Mouse (Mus musculus): Measurements from ENCODE around the gene Abcb9.

Abcb9 gene

DNA sequence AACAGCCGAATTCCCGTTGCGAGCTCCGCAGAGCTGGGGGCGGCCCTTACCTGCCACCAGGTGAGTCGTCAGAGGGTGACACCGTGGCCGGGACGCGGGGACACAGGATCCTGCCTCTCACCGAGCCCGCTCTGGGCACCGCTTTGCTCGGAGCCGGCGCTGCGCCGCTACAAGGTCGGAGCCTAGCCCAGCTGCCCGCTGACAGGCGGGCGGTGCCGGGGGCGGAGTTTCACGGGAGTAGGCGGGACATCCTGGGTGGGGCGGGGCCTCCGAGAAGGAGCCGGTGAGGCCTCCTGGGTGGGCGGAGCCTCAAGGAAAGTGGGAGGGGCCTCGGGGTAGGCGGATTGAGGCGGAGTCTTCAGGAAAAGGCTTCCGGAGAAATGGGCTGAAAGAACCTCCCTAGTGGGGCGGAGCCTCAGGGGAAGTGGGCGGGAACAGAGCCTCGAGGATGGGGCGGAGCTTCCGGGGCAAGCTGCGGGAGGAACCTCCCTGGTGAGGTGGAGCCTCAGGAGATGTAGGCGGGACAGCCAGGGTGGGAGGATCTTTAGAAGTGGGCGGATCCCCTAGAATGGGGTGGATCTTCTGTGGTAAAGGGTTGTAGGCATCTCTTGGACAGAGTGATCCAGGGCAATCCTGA is at the start of gene Abcb9:
Abcb9 (minus strand) TSS at position 203 of the 637 bp plus-strand sequence.
- DNase-seq = peak; percentile 99

DNA sequence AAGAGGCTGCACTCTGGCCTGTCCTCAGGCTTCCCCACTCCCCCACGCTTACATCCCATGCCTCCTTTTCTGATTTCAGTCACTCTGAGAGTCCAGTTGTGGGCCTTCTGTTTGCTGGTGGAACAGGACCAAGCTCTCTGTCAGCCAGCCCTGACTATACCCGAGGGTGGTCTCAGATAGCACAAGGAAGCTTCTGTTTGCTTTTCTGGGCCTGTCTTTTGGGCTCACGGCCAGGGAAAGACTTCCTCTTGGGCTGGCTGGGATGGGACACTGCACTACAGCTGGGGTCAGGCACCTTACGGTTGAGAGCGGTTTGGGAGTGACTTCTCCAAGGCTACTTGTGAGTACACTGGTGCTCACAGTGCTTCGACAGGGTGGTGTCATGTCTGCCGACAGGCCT is 42.5 kb upstream of the Abcb9 start:
- peak; percentile 40 for DNase-seq

DNA sequence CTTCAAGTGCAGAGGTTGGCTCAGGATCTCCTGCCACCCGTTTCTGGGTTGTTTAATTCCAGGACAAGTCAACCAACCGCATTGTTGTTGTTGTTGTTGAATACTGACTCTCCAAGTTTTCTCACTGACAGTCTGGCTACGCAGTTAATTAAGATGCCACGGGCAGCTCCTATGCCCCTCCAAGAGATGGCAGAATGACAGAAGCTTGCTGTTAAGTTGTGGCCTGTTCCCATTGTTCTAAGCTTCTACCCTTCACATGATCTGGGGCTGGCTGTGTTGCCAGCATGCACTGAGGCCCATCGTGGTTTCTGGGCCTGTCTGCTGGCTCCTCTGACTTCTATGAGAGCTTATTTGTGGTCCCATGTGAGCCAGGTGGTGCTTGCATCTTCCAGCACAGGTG is 38.7 kb upstream of the Abcb9 start:
- DNase-seq = no peak

DNA sequence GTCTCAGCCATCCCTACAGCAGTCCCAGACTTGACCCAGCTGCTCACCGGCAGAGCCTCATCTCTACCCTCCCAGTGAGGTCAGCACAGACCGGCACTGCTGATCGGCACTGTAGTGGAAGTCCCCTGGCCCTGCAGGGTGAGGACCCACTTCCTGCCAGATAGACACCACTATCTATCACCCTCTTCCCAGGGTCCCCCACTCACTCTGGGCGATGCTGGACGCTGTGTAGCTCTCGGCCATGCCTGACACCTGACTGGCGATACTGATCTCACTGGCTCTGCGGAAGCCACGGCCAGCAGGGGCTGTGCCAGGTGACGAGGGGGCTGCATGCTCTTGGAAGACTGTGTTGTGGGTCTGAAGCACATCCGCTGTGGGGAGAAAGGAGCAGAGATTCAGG is 29.5 kb upstream of the Abcb9 start:
- no peak for DNase-seq

DNA sequence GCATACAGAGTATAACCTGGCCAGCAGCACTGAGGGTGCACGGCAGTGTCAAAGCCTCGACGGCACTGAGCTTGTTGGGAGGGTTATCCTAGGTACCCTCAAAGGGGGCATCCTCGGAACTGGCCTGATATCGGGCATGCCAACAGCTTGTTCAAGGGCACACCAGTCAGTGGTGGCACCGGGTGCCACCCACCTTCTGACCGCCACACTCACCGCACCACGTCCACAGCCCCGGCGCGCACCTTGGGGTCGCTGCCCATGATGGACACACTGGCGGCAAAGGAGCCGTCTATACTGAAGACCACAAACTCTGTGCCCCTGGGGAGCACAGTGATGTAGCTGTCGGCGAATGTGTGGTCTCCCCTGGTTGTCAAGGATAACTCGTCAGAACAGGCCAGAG is 26.8 kb upstream of the Abcb9 start:
- no peak for DNase-seq

DNA sequence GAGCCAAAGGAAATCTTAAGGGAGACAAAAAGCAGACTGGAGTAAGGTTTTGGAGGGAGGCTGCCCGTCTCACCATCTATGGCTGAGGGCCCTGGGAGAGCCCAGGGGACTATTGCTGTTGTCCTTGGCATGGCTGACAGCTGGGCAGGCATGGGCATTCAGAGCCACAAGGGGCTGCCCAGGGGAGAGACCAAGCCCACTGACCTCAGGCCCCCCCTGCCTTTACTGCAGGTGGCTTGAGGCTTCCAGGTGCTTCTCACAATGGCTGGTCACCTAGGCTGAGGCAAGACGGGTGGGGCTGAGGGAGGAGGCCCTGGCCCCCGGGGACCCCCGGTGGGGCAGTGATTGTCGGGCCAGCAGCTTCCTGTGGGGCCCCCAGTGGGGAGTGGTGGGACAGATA is 23.6 kb upstream of the Abcb9 start:
- DNase-seq = no peak

DNA sequence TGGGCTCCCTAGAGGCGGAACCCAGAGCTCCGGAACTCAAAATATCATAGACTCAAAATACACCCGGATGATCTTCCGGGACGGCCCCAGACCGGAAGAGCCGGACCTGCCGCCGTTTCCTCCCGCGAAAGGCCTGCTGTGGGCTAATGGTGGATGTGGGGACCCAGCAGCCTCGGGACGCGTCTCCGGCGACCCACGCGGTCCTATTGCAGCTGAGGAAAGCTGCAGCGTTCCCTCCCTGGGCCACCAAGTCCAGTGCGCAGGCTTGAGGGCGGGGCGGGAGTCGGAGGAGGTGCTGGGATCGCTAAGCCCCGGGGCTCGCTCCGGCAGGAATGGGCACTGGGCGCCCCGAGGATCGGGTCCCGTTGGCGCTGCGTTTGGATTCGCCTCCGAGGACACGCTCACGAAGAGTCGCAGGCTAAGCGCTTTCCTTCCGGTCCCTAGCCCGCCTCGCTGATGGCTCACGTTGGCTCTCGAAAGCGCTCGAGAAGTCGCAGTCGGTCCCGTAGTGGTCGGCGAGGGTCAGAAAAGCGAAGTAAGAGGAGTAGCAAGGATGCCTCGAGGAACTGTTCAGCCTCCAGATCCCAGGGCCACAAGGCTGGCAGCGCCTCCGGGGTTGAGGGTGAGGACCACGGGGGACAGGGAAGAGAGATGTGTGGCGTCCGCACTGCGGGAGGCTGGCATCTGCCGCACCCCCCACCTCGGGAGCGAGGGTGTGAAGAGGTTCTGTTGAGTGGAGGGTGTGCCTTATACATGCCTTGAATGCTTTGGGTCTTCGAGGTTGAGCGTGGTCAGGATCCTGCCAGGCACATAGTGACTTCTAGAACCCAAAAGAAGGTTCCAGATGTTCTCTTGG is 20.6 kb upstream of the Abcb9 start, which contains the start of gene Arl6ip4:
Arl6ip4 (plus strand) TSS at position 100 of the 856 bp plus-strand sequence.
- peak; percentile 84 for DNase-seq

DNA sequence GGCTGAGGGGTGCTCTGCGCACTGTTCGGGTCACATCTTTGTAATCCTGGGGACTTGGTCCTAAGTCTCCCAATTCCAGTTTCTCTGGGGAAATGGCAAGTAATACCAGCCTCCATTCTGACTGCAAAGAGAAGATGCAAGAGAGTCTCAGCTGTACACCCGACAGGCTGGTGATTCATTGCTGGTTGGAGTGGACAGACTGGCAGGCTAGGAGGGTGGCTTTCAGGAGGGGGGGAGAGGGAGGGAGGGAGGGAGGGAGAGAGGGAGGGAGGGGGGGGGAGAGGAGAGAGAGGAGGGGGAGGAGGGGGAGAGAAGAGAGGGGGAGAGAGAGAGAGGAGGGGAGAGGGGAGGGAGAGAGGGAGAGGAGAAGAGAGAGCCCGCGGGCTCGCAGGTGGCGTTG is 19.9 kb upstream of the Abcb9 start:
- no peak for DNase-seq

DNA sequence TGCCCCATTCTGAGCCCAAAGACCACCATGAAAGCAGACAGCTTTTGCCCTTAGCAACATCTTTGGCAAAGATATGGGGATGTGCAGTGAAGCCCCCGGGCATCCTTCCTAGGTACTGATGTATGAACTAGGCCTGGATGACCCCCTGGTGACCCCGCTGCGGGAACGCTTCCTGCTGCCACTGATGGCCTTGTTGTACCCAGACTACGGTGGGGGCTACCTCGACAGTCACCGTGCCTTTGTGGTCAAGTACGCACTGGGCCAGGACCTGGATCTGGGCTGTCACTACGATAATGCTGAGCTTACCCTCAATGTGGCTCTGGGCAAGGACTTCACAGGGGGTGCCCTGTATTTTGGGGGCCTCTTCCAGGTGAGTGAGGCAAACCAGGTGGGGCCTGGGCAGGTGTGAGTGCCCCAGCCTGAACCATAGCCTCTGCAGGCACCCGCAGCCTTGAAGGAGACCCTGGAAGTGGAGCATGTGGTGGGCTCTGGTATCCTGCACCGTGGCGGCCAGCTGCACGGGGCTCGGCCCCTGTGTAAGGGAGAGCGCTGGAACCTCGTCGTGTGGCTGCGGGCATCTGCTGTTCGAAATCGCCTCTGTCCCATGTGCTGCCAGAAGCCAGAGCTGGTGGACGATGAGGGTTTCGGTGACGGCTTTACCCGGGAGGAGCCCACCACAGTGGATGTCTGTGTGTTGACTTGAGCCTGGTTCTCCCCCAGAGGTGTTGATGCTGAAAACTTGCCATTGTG is 18.9 kb upstream of the Abcb9 start:
- DNase-seq = no peak

DNA sequence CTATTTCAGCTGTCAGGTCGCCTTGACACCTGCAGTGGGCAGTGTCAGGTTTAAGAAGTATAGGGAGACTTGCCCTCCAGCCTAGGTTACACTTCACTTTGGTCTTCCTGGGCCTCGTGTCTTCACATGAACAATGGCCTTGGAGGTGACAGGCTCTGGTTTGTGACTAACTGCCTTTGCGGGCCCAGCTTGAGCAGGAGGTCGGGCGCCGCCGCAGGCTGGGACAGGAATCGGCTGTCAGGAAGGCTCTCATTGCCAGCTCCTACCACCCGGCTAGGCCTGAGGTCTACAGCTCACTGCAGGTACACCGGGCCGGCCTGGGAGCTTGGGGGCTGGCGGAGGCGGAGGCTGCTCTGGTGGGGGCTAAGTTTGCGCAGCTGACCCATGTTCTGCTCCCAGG is 17.4 kb upstream of the Abcb9 start:
- DNase-seq = peak; percentile 51

DNA sequence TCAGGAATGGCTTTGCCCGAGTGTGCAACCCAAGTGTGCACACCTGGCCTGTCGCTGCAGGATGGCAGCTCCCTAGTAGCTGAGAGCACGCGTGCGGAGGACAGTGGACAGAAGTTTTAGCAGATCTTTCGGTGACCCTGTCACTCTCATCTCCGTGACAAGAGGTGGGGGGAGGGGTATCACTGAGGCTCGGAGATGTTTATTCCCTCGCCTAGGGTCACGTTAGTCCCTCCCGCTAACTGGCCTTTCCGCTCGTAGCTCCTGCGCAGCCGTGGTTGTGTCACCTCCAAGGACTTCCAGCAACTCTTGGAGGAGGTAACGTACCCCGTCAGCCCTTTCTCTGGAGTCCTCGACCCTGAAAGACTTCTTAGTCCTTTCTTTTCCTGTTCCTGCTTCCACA is 16.9 kb upstream of the Abcb9 start:
- no peak for DNase-seq

DNA sequence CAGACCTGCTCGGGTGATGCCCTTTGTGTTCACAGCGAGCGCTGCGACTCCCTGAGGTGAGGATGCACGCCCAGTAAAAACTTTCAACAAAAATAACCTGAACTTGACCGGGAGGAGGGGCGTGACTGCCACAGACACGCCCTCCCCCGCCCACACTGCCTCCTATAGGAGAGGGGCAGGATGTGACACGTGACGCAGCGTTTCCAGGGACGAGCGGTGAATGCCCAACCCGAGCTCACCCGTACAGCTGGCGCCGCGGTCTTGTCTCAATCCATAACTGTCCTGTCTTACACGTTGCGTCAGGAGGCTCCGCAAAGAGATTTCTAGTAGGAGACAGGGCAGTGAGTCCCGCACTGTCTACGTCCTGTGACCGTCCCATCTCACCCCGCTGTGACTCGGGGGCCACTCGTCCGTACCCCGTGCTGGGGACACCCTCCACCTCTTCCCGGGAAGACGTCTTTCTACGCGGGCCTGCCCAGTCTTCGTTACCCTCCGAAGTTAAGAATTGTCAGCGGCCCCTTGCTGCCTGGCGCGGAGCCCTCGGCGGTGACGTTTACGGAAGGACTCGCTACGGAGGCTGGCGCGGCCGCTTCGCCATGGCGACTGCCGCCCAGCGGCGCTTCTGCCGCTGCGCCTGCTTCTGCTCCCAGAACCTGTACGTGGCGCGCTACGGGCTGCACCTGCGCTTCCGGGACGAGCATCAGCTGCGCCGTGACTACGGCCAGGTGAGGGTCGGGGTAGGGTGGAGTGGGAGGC is 16.3 kb upstream of the Abcb9 start, which contains the start of gene Ogfod2:
Ogfod2 (plus strand) TSS at position 556 of the 756 bp plus-strand sequence.
- peak; percentile 96 for DNase-seq

DNA sequence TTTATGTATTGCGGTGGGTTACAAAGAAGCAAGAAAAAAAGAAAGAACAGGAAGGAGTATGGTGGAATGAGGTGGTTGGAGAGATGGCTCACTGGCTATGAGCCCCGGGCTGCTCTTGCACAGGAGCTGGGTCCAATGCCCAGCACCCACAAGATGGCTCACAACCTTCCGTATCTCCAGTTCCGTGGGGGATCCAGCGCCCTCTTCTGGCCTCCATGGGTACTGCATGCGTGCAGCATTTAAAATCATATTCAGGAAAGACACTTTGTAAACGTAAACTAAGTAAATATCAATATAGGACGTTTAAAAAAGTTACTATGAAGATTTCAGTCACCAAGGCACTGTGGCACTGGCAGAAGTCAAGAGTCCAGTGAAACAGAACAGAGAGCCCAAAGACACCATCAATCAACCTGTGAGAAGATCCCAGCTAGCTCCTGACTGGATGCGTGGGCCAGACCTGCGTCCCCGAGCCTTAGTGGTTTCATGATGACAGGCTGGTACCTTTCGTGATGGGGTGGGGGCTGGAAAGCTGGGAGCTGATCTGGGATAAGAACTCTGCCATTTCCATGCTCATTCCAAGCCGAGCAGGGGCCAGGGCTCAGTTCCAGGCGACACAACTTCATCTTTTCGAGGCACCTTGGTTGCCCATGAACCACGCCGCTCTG is 15.6 kb upstream of the Abcb9 start:
- peak; percentile 61 for DNase-seq

DNA sequence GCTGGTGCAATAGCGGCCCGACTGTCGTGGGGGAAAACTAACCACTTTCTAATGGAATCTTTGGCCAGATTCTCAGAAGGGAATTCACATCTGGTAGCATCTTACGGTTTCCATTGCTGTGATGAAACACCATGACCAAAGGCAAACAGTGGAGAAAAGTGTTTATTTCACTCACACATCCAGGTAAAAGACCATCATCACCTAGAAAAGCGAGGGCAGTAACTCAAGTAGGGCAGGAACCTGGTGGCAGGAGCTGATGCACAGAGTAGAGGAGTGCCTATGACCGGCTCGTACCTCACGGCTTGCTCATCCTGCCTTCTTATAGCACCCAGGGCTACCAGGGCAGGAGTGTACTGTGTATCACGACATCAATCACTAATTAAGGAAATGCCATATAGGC is 8.0 kb upstream of the Abcb9 start:
- no peak for DNase-seq

DNA sequence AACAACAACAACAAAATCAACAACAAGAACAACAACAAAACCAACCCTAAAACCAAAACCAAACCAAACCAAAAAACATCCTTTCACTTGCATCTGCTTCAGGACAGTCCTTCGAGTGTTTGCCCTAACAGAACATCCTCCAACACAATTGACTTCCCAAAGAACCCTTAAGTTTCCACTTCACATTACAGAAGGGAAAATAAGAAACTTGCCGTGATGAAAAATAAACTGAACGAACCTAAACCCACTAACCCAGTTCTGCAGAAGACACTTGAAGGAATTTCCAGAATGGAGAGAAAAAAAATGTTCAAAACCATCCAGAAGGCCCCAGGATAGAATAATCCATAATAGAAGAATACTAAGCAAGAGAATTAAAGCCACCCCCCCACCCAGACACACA is 7.4 kb upstream of the Abcb9 start:
- no peak for DNase-seq

DNA sequence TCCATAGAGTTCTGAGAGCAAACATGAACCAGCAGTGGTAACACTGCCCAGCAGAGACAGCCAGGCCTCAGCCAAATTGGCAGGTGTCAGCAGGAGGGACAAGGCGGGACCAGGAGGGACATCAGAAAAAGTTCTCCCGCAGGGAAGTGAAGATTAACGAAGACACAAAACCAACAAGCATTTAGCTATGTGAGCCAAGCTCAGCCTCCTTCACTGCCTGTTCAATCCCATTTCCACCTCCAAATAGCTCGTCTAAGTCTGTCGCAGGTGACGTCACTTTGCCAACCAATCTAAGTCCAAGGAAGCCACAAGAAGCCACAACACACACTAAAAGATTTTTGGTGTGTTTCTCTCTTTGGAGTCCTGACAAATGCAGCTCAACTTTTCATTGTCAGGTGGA is 6.7 kb upstream of the Abcb9 start:
- DNase-seq = no peak

DNA sequence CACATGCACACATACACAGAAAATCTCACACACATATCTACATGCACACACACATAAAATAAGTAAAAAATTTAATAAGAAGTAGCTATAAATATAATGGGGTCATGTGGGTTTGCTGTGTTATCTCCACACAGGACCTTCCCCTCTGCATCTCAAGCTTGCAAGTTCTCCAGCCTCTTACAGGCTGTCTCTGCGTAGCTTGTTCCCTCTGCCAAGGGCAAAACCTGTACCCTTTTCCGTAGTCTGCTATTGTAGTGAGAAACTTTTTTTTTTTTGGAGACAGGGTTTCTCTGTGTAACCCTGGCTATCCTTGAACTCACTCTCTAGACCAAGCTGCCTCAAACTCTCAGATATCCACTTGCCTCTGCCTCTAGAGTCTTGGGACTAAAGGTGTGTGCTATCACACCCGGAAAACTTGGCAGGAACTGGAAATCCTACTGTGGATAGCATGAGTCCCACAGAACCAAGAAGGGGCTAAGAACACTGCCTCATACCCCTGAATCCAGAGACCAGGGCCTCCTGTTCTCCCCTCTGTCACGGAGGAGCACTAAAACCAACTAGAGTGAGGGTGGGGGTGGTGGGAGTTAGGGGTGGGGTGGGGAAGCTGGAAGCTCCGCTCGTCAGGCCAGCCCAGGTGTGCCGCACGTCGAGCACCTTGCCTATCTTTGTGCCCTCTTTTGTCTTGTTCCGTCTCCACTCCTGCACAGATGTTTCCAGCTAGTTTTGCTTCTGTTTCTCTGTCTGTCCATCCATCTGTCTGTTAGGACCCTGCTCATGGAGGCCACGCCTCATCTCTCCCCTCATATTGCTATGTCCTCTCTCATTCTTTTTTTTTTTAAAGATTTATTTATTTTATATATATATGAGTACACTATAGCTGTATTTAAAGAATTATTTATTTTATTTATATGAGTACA is 4.8 kb upstream of the Abcb9 start:
- no peak for DNase-seq

DNA sequence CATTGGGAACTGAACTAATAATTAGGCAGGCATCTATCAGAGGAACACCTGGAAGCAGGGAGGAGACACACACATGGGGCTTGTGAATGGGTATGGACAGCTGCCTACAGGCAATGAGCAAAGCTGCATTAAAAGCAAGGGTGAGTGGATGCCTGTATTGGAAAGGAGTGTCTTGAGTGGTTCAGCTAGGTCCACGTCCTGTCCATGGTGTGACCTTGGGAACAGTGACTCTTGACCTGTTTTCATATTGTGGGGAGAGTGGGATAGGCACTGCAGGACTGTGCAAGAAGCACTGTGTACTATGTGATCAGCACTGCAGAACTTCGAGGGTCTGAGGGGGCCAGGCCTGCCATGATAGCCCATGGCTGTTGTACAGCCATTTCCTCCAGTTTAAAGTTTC is 3.3 kb upstream of the Abcb9 start:
- no peak for DNase-seq

DNA sequence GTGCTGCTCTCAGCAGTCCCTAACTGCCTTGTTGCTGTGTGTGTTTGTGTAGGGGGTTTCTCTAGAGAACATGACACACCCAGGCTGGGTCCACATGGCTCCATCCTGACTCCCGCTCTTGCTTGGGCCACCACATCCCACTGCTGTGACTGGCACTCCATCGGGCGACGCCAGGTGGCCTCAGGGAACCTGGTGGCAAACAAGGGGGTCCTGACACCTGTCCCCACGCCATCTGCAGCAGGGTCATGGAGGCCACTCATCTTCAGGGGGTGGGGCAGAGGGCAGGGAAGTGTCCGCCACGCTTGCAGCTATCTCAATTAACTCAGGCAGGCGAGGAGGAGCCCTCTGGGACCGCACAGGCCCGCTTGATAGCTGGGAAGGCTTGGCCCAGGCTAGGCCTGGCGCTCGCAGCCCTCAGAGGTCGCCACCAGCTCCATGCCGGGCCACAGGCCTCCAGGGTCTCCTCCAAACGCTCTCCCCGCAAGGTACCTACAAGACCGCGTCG is 469 bp downstream of the Abcb9 start:
- no peak for DNase-seq

DNA sequence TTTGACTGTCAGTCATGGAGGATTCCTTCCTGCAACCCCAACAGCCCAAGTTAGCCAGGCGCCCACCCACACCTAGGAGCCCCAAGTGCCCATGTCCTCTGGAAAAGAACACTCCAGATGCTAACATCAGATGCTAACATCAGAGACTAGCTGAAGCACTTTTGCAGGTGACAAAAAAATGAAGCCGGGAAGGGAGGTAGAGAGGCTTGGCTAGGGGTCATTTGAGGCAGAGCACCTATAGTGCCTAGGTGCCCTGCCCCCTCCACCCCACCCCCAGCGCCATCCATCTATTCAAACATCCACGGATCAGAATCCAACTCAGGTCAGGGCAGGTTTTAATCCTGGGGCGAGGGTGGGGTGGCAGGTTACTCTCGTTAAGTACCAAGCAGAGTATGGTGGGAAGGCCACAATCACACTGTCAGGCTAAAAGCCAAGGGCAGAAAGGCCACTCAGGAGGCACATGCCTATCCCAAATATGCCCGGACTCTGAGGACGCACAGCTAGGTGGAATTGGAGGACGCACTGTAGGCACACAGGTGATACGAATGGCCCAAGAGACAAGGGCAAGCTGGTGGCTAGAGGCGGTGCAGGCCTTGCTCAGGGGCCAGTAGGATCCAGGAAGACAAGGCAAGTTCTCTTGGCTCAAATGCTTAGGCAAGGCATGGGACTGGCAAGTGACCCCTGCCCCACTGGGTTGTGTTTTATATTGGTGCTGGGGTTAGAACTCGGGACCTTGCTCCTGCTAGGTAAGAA is 1.6 kb downstream of the Abcb9 start:
- DNase-seq = no peak

Measured in lung, postnatal 14 days (tissue).